Mouse (Mus musculus): ENCODE data around the gene Tmem88. TPM values are rescaled to one million over a fixed set of nuclear protein-coding genes. Genes with fewer than 3 reads are reported as not detected.

Tmem88 gene
- polyA plus RNA-seq, 1 experiment from 2014 or later, result 44.3 TPM

- Histone ChIP-seq H3K4me2 (no peak overlapping the region), H3K9ac (no peak overlapping the region), H3K27me3 (no peaks in the 10 kb centered on the region), H3K4me1 (peaks cover 39% of the 10 kb centered on the region), H3K4me3 (replicated peaks) (no peak overlapping the region), H3K9me3 (replicated peaks) (no peaks in the 10 kb centered on the region), H3K27ac (no peak overlapping the region), H3K36me3 (peaks cover 64% of the 10 kb centered on the region)
- WGBS, result 72% methylated on average over 2 of the region's 2 CpGs
- no peak for ATAC-seq (replicated peaks; ENCODE audit: low FRiP score)
These were observed 35.6 kb downstream of the Tmem88 start for GRCm38 (mm10) chr11:69362479-69362878.

GRCm38 (mm10) chr11:69362021-69362420 lies 36.0 kb downstream of the Tmem88 start:
- H3K9ac ChIP-seq, result no peak overlapping the region
- H3K4me1 ChIP-seq, result peaks cover 37% of the 10 kb centered on the region
- peaks cover 68% of the 10 kb centered on the region for H3K36me3 ChIP-seq
- H3K4me2 ChIP-seq, result no peak overlapping the region
- ATAC-seq (replicated peaks; ENCODE audit: low FRiP score), result no peak
- 60% methylated on average over 7 of the region's 7 CpGs for WGBS
- H3K9me3 ChIP-seq (replicated peaks), result no peaks in the 10 kb centered on the region
- no peak overlapping the region for H3K4me3 ChIP-seq (replicated peaks)
- no peak overlapping the region for H3K27ac ChIP-seq
- H3K27me3 ChIP-seq, result no peaks in the 10 kb centered on the region

- no peak overlapping the region for H3K4me2 ChIP-seq
- 73% methylated on average over 12 of the region's 12 CpGs for WGBS
- H3K27me3 ChIP-seq, result no peaks in the 10 kb centered on the region
- H3K27ac ChIP-seq, result no peak overlapping the region
- H3K4me1 ChIP-seq, result peaks cover 2% of the 10 kb centered on the region; the same call in 1 of the 2 replicates
- ATAC-seq (replicated peaks; ENCODE audit: low FRiP score), result no peak
- no peak overlapping the region for H3K4me3 ChIP-seq (replicated peaks)
- peaks cover 100% of the 10 kb centered on the region for H3K36me3 ChIP-seq
- no peaks in the 10 kb centered on the region for H3K9me3 ChIP-seq (replicated peaks)
- H3K9ac ChIP-seq, result no peak overlapping the region
These were observed 40.3 kb downstream of the Tmem88 start for GRCm38 (mm10) chr11:69357690-69358089.

GRCm38 (mm10) chr11:69356544-69356943 lies 41.5 kb downstream of the Tmem88 start:
- Histone ChIP-seq H3K9ac (no peak overlapping the region), H3K27ac (no peak overlapping the region), H3K36me3 (peaks cover 100% of the 10 kb centered on the region), H3K27me3 (no peaks in the 10 kb centered on the region), H3K9me3 (replicated peaks) (no peaks in the 10 kb centered on the region), H3K4me1 (peaks cover 2% of the 10 kb centered on the region; the same call in 1 of the 2 replicates), H3K4me2 (no peak overlapping the region), H3K4me3 (replicated peaks) (no peak overlapping the region)
- 70% methylated on average over 5 of the region's 5 CpGs for WGBS
- ATAC-seq (replicated peaks; ENCODE audit: low FRiP score), result no peak

Other genes with a start within 250 kb of the Tmem88 start
- 0.08 and 0.42 TPM in 2 replicates for gene Alox12b, start 241.2 kb downstream of the Tmem88 start, polyA plus RNA-seq (2015; fragmentation: Nextera tagmentation; extraction: Ambion mirVana)
- 0.33 and 0.47 TPM in 2 replicates for gene Alox8, start 200.4 kb downstream of the Tmem88 start, polyA plus RNA-seq (2015; fragmentation: Nextera tagmentation; extraction: Ambion mirVana)
- gene Gucy2e, start 161.2 kb downstream of the Tmem88 start, polyA plus RNA-seq (2015; fragmentation: Nextera tagmentation; extraction: Ambion mirVana), result 0.09 and 0.17 TPM in 2 replicates
- 23.0 and 23.9 TPM in 2 replicates for gene Cntrob, start 74.5 kb downstream of the Tmem88 start, polyA plus RNA-seq (2015; fragmentation: Nextera tagmentation; extraction: Ambion mirVana)
- gene Trappc1, start 74.3 kb downstream of the Tmem88 start, polyA plus RNA-seq (2015; fragmentation: Nextera tagmentation; extraction: Ambion mirVana), result 152 and 160 TPM in 2 replicates
- 2.9 and 3.5 TPM in 2 replicates for gene Kcnab3, start 72.0 kb downstream of the Tmem88 start, polyA plus RNA-seq (2015; fragmentation: Nextera tagmentation; extraction: Ambion mirVana)
- gene Rnf227, start 57.8 kb downstream of the Tmem88 start, polyA plus RNA-seq (2015; fragmentation: Nextera tagmentation; extraction: Ambion mirVana), result 16.6 and 17.1 TPM in 2 replicates
- gene Chd3, start 28.8 kb downstream of the Tmem88 start, polyA plus RNA-seq (2015; fragmentation: Nextera tagmentation; extraction: Ambion mirVana), result 54.8 and 62.8 TPM in 2 replicates
- gene Naa38, start 2.7 kb downstream of the Tmem88 start, polyA plus RNA-seq (2015; fragmentation: Nextera tagmentation; extraction: Ambion mirVana), result 153 and 155 TPM in 2 replicates
- 30.2 and 30.5 TPM in 2 replicates for gene Cyb5d1, start 2.6 kb downstream of the Tmem88 start, polyA plus RNA-seq (2015; fragmentation: Nextera tagmentation; extraction: Ambion mirVana)
- gene Kdm6b, start 15.4 kb upstream of the Tmem88 start, polyA plus RNA-seq (2015; fragmentation: Nextera tagmentation; extraction: Ambion mirVana), result 32.6 and 33.0 TPM in 2 replicates
- 0.73 and 0.87 TPM in 2 replicates for gene Dnah2, start 150.9 kb upstream of the Tmem88 start, polyA plus RNA-seq (2015; fragmentation: Nextera tagmentation; extraction: Ambion mirVana)
- gene Efnb3, start 162.0 kb upstream of the Tmem88 start, polyA plus RNA-seq (2015; fragmentation: Nextera tagmentation; extraction: Ambion mirVana), result 11.9 and 14.3 TPM in 2 replicates
- gene Wrap53, start 182.0 kb upstream of the Tmem88 start, polyA plus RNA-seq (2015; fragmentation: Nextera tagmentation; extraction: Ambion mirVana), result 26.6 and 27.9 TPM in 2 replicates
- gene Trp53, start 182.1 kb upstream of the Tmem88 start, polyA plus RNA-seq (2015; fragmentation: Nextera tagmentation; extraction: Ambion mirVana), result 175 and 195 TPM in 2 replicates
- gene Atp1b2, start 207.7 kb upstream of the Tmem88 start, polyA plus RNA-seq (2015; fragmentation: Nextera tagmentation; extraction: Ambion mirVana), result 11.2 and 13.5 TPM in 2 replicates
- gene Shbg, start 219.7 kb upstream of the Tmem88 start, polyA plus RNA-seq (2015; fragmentation: Nextera tagmentation; extraction: Ambion mirVana), result 0.30 and 0.49 TPM in 2 replicates
- 17.8 and 23.1 TPM in 2 replicates for gene Sat2, start 223.8 kb upstream of the Tmem88 start, polyA plus RNA-seq (2015; fragmentation: Nextera tagmentation; extraction: Ambion mirVana)
- gene Fxr2, start 234.8 kb upstream of the Tmem88 start, polyA plus RNA-seq (2015; fragmentation: Nextera tagmentation; extraction: Ambion mirVana), result 29.2 TPM in 2 replicates

Measured in kidney, embryonic 15.5 days (tissue).